16 mouse cellular contexts compared by ENCODE assay signal in the genomic region with DNA sequence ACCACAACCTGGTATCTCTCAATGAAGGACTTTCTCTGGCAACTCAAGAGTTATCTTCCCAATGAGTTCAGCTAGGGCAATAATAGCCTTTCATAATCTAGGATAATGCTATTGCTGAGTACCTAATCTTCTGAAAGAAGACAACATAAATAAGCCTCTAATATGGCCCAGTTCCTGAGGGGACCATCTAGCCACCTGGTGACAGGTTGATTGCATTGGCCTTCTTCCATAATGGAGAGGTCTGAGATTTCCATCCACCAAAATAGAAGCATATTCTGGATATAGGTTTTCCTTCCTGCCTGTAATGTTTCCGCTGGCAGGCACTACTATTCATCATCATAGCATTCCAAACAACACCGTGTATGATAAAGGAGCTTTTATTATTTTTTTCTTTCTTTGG.
A peak's percentile ranks its signal among the peaks of the same experiment; 100 is the strongest.
DNase-seq lines count a peak whose midpoint lies in the region.
"Had no signal": no experiment of that assay in that cellular context is flagged by ENCODE, and none has a peak within 500 bp of the region (broad histone marks: within the 10 kb centered on the region; RNA-seq: fewer than 3 reads in every experiment).

No protein-coding gene starts in this region.

- DNase-seq in cerebellum, adult 11-12 months = peak; percentile 43
- no peak for DNase-seq in cerebellum, postnatal 10 days
- DNase-seq in brain, adult 2 months (ENCODE audit: low read depth, low spot score) = peak; percentile 73
- peak; percentile 72 for DNase-seq in cerebellum, adult 9-10 months
- peak; percentile 7 for DNase-seq in retina, postnatal 1 day
- no peak for DNase-seq in left cerebral cortex, adult 11 months (ENCODE audit: low spot score)
- DNase-seq in lung, postnatal 10 days = no peak
- DNase-seq: adrenal gland, postnatal 10 days; adrenal gland, postnatal 36 days; B cell, adult 2 months; embryo, embryonic 11 days; gastrocnemius, postnatal 25 days; heart, adult 18-20 months; heart, postnatal 10 days; heart, postnatal 36 days; kidney, adult 11 months had no signal

Comparison
In these comparisons a context has a peak if more than half of its experiments do, and no peak if none do; other contexts are left out.
1. DNase-seq: peak in cerebellum, adult 11-12 months (single experiment), brain, adult 2 months (single experiment), cerebellum, adult 9-10 months (single experiment) and retina, postnatal 1 day (single experiment); none in cerebellum, postnatal 10 days (0 of 2), left cerebral cortex, adult 11 months (single experiment) and lung, postnatal 10 days (single experiment).